Mouse (Mus musculus): ENCODE measurements at regions not wholly inside any gene's neighbourhood (a gene's known extent, or its start where the extent isn't known, plus 50 kb on each side); places are given as distances from the start of the nearest gene placed in this dataset.

- no peak for DNase-seq (ENCODE audit: low spot score)
These were observed 100.7 kb upstream of the Chrna7 start for GRCm38 (mm10) chr7:63313096-63313495.

DNA sequence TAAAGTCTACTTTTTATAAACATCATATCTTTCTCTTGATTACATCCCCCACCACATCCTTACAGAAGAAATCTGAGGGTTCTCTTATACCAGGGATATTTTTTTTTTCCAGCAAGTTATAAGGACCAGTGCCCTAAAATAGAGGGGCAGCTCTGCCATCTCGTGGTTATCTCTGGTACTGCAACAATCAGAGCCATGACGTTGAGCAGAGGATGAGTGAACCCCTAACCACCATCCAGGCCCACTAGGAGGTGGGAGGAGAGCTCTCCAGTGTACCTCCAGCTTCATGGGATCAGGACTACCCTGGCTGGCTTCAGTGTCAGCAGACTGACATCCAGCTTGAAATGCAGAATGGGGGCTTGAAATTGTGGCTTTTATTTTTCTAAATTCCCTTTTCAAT lies 107.2 kb upstream of the Chrna7 start:
- peak; percentile 29 for DNase-seq (ENCODE audit: low spot score)

GRCm38 (mm10) chr7:63321171-63321570 lies 108.8 kb upstream of the Chrna7 start:
- no peak for DNase-seq (ENCODE audit: low spot score)

DNA sequence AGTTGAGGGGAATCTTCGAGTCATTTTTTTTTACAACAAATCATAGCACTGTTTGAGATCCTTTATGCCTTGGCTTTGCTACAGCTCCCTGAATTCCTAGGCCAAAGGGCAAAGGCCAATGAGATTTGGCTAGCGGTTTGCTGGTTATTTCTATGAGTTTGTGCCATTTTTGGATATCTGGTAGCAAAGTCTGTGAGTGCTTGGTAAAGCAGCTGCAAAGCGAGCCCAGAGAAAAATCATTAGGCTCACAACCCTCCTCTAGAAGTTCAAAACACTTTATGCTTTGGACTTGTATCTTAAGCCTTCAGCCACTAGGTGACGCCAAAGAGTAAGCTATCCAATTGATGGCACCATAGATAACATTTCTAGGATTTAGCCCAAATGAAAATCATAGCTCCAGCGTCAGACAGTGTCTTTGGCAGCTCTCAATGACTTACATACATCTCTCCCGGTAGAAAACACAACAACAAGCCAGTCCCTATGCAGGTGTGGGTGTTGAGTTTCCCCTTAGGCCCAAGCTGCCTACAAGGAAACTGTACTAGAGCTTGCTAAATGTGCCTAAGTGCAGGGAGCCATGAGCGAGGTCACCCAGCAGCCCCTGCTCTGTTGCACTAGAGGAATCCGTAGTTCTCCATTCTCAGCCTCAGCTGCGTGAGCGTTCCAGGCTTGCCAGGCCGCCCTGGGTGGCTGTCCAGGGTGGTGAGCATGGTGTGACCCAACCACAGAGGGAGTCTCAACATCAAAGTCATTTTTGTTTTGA lies 109.8 kb upstream of the Chrna7 start:
- peak; percentile 44 for DNase-seq (ENCODE audit: low spot score)

DNA sequence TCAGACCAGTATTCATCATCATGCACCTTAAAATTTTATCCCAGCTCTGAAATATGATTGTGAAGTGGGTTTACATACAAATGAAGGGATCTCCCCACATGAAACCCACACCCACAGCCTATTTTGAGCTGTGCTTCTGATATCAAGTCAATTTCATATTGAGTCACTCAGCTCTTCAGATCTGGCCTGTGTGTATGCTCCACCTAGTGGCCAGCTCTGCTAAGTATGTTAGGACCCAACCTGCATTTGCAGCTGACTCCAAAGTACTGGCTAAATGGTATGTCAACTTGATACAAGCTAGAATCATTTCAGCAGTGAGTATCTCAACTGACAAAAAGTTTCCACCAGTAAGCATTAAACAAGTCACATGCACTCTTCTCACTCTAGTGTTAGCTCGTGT lies 109.4 kb upstream of the Otud7a start:
- DNase-seq (ENCODE audit: low spot score): no peak

DNA sequence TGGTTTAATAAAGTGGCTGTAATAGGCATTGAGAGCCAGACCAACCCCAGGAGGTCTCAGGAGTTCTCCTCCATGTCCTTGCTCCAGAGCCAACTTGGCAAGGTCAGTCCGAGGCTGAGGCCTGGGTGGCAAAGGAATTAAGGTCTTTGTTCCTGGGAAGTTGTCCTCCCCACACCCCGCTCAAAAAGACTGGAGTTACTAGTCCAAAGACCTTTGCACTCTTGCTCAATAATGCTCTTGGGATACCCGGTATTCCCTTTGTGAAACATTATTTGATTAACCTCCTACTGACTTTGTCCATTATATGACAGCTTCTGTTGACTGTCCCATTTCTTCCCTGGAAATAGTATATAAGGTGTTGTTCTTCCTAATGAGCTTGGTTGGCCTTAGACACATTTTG lies 108.5 kb upstream of the Otud7a start:
- DNase-seq (ENCODE audit: low spot score): no peak

- no peak for DNase-seq (ENCODE audit: low spot score)
These were observed 102.8 kb upstream of the Otud7a start for GRCm38 (mm10) chr7:63341716-63342115.

DNA sequence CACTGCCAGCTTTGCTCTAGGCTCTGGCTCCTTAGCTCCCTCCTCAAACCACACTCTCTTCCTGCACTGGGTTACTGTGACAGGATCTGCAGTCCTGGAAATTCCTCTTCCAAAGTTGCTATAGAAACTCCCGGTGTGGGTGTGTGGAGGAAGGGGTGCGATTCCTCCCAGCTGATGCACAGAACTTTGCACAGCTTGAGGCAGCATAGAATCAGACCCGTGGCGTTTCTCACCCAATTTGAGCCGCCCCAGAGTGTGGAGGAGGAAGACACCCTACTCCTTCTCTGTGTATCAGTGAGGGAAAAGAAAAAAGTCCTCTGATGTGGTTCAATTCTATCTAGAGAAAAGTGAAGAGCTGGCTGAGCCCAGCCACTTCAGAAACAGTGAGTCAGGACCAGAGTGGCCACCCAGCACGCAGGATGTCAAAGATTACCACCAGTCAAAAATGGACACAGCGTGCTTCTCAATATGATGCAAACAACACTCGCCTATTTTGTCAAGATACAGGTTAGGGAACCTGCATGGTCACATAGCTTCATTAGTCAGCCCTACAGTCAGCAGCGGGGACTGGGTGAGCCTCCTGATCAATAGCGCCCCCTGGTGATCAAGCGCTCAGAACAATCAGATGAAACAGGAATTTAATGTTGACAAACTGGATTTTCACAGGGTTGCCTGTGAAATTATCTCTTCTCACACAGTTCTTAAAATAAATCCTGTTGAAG lies 98.7 kb upstream of the Otud7a start:
- no peak for DNase-seq (ENCODE audit: low spot score)

DNA sequence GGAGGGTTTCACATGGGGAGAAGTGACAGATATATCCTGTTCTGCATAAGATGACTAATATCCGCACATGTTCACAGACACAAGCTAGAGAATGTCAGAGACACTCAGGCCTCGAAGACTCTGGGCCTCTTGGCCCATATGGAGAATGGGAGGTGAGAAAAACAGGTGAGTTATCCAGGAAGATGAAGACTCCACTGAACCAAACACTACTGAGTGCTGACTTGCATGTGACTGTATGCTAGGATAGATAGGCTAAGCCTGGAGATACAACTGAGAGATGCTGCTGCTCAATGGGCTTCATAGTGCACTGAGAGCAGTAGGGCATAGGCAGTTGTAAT lies 98.2 kb upstream of the Otud7a start:
- no peak for DNase-seq (ENCODE audit: low spot score)

Measured in adipocyte (in vitro differentiated cells).